Mouse (Mus musculus): ENCODE data around the gene Rnf157. TPM values are rescaled to one million over a fixed set of nuclear protein-coding genes. Genes with fewer than 3 reads are reported as not detected.

Gene Rnf157
- total RNA-seq, 1 experiment, result 3.7 TPM

DNA sequence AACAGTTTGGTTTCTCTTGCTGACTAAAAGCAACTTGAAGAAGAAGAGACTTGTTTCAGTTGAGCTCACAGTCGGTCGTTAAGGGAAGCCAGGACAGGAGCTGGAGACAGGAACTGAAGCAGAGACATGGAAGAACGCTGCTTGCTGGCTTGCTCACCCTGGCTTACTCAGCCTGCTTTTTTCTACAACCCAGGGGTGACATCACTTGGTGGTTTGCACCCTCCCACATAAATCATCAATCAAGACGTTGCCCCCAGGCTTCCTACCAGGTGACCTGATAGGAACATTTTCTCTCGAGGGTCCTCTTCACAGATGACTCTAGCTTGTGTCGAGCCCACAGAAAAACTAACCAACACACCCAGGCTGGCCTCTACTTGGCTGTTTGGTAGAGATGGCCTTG, 10.4 kb upstream of the Rnf157 start:
- peaks cover 4 to 30% of the 10 kb centered on the region in 2 experiments for H3K4me1 ChIP-seq (ENCODE audit: control insufficient read depth in 2 of 2, insufficient read depth in 2 of 2, low read length in 2 of 2, poor library complexity in 1 of 2)
- no peaks in the 10 kb centered on the region for H3K36me3 ChIP-seq (ENCODE audit: control insufficient read depth, insufficient read depth, low read length, poor library complexity, severe bottlenecking)
- TF ChIP-seq HCFC1 (IDR thresholded peaks at IDR 0.05; ENCODE audit: borderline replicate concordance, insufficient read depth, low read length) (no peak), CHD2 (IDR thresholded peaks at IDR 0.05; ENCODE audit: low read depth, low read length) (no peak), MAFK (IDR thresholded peaks at IDR 0.05; ENCODE audit: insufficient read depth, low read depth, low read length) (no peak), ZNF384 (IDR thresholded peaks at IDR 0.05; ENCODE audit: low read depth, low read length) (no peak), ZC3H11A (IDR thresholded peaks at IDR 0.05; ENCODE audit: borderline replicate concordance, low read depth, low read length) (no peak)
- H3K27ac ChIP-seq (ENCODE audit: insufficient read depth, low read depth, low read length, poor library complexity, severe bottlenecking), result peak overlapping the region; percentile 68; the same call in 1 of the 2 replicates
- H3K9ac ChIP-seq (ENCODE audit: insufficient read depth, low read depth, low read length, poor library complexity, severe bottlenecking), result no peak overlapping the region; the same call in 1 of the 2 replicates
- no peak for DNase-seq (ENCODE audit: low read depth, low spot score)
- in situ Hi-C loops (cut with MboI; ENCODE audit: low sequenced_read_pairs in 2 of 2, unreplicated experiment in 2 of 2), result no loop called here
- H3K4me3 ChIP-seq (ENCODE audit: insufficient read depth in 1 of 2, low read depth in 1 of 2, low read length in 2 of 2, poor library complexity in 1 of 2, severe bottlenecking in 1 of 2), result no peak overlapping the region
- no peaks in the 10 kb centered on the region for H3K9me3 ChIP-seq (ENCODE audit: control insufficient read depth, insufficient read depth, low read depth, low read length)

DNA sequence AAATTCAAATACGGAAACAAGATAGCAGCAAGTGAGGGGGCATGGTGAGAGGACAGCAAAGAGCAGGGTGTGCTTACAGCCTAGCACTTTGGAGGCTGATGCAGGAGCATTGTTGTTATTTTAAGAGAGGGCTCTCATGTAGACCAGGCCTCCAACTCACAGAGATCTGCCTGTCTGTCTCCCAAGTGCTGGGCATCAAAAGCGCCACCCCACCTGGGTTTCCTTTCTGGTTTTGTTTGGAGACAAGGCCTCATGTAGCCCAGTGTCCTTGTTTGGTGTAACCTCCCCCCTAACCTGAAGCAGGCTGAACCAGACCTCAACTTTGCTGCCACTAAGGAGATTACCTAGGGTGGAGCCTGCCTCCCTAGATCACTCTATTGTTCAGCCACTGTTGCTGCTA, 9.7 kb upstream of the Rnf157 start:
- Histone ChIP-seq H3K4me1 (ENCODE audit: control insufficient read depth in 2 of 2, insufficient read depth in 2 of 2, low read length in 2 of 2, poor library complexity in 1 of 2) (peaks cover 6 to 30% of the 10 kb centered on the region in 2 experiments), H3K27ac (ENCODE audit: insufficient read depth, low read depth, low read length, poor library complexity, severe bottlenecking) (peak overlapping the region; percentile 56; the same call in 1 of the 2 replicates), H3K4me3 (ENCODE audit: insufficient read depth in 1 of 2, low read depth in 1 of 2, low read length in 2 of 2, poor library complexity in 1 of 2, severe bottlenecking in 1 of 2) (no peak overlapping the region), H3K36me3 (ENCODE audit: control insufficient read depth, insufficient read depth, low read length, poor library complexity, severe bottlenecking) (no peaks in the 10 kb centered on the region), H3K9me3 (ENCODE audit: control insufficient read depth, insufficient read depth, low read depth, low read length) (no peaks in the 10 kb centered on the region), H3K9ac (ENCODE audit: insufficient read depth, low read depth, low read length, poor library complexity, severe bottlenecking) (0 out of 2 replicates have a peak overlapping the region, but pooled peaks have one; percentile 0)
- in situ Hi-C loops (cut with MboI; ENCODE audit: low sequenced_read_pairs in 2 of 2, unreplicated experiment in 2 of 2), result no loop called here
- TF ChIP-seq HCFC1 (IDR thresholded peaks at IDR 0.05; ENCODE audit: borderline replicate concordance, insufficient read depth, low read length), result no peak
- TF ChIP-seq ZC3H11A (IDR thresholded peaks at IDR 0.05; ENCODE audit: borderline replicate concordance, low read depth, low read length), result no peak
- no peak for TF ChIP-seq ZNF384 (IDR thresholded peaks at IDR 0.05; ENCODE audit: low read depth, low read length)
- no peak for DNase-seq (ENCODE audit: low read depth, low spot score)

DNA sequence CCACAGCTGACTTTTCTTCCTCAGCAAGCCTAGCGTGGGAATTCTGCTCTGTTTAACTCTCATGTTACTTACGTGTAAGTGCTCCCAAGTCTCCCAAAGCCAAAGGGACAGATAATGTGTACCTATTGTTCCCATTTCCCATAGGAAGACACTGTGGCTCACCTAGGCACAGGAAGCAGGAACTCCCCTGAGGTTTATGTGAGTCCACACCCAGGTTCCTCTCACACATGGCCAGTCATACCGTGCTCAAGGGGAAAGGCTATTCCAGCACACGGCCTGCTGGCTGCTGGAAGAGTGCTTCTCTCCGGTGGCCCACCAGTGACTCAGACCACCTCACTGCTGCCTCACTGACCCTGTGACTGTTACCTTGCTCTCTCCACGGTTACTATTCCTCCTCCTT, 8.3 kb upstream of the Rnf157 start:
- TF ChIP-seq ZC3H11A (IDR thresholded peaks at IDR 0.05; ENCODE audit: borderline replicate concordance, low read depth, low read length) (no peak), HCFC1 (IDR thresholded peaks at IDR 0.05; ENCODE audit: borderline replicate concordance, insufficient read depth, low read length) (no peak), ZNF384 (IDR thresholded peaks at IDR 0.05; ENCODE audit: low read depth, low read length) (no peak), MAFK (IDR thresholded peaks at IDR 0.05; ENCODE audit: insufficient read depth, low read depth, low read length) (no peak), CHD2 (IDR thresholded peaks at IDR 0.05; ENCODE audit: low read depth, low read length) (no peak)
- DNase-seq (ENCODE audit: low read depth, low spot score), result no peak
- no peak overlapping the region for H3K27ac ChIP-seq (ENCODE audit: insufficient read depth, low read depth, low read length, poor library complexity, severe bottlenecking)
- H3K9me3 ChIP-seq (ENCODE audit: control insufficient read depth, insufficient read depth, low read depth, low read length), result no peaks in the 10 kb centered on the region
- H3K9ac ChIP-seq (ENCODE audit: insufficient read depth, low read depth, low read length, poor library complexity, severe bottlenecking), result no peak overlapping the region
- in situ Hi-C loops (cut with MboI; ENCODE audit: low sequenced_read_pairs in 2 of 2, unreplicated experiment in 2 of 2), result no loop called here
- H3K4me3 ChIP-seq (ENCODE audit: insufficient read depth in 1 of 2, low read depth in 1 of 2, low read length in 2 of 2, poor library complexity in 1 of 2, severe bottlenecking in 1 of 2), result no peak overlapping the region
- peaks cover 6 to 32% of the 10 kb centered on the region in 2 experiments for H3K4me1 ChIP-seq (ENCODE audit: control insufficient read depth in 2 of 2, insufficient read depth in 2 of 2, low read length in 2 of 2, poor library complexity in 1 of 2)
- H3K36me3 ChIP-seq (ENCODE audit: control insufficient read depth, insufficient read depth, low read length, poor library complexity, severe bottlenecking), result no peaks in the 10 kb centered on the region

DNA sequence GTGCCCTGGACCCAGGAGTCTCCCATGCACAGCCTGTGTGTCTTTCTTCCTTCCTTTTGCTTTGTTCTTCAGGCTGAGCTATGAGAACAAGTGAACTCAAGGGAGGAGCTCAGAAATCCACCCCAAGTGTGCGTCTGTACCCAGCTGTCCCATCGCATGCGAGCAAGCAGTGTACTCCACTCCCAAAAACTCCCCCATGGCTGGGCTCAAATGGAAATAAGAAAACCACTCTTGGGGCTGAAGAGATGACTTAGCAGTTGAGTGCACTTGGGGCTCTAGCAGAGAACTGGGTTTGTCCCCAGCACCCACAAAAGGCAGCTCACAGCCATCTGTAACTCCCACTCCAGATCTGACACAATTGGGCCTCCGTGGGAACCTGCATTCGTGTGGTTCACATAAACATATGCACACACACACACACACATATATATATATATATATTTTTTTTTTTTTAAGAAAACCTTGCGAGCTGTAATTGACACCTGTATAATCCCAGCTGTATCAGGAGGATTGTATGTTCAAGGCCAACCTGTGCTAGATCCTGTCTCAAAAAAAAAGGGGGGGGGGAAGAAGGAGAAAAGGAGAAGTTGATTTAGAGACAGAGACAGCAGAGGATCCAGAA, 6.1 kb upstream of the Rnf157 start:
- no peak for DNase-seq (ENCODE audit: low read depth, low spot score)
- H3K4me1 ChIP-seq (ENCODE audit: control insufficient read depth in 2 of 2, insufficient read depth in 2 of 2, low read length in 2 of 2, poor library complexity in 1 of 2), result peaks cover 6 to 28% of the 10 kb centered on the region in 2 experiments
- H3K36me3 ChIP-seq (ENCODE audit: control insufficient read depth, insufficient read depth, low read length, poor library complexity, severe bottlenecking), result no peaks in the 10 kb centered on the region
- TF ChIP-seq MAFK (IDR thresholded peaks at IDR 0.05; ENCODE audit: insufficient read depth, low read depth, low read length), result no peak
- no peak for TF ChIP-seq ZC3H11A (IDR thresholded peaks at IDR 0.05; ENCODE audit: borderline replicate concordance, low read depth, low read length)
- no peak for TF ChIP-seq HCFC1 (IDR thresholded peaks at IDR 0.05; ENCODE audit: borderline replicate concordance, insufficient read depth, low read length)
- no peaks in the 10 kb centered on the region for H3K9me3 ChIP-seq (ENCODE audit: control insufficient read depth, insufficient read depth, low read depth, low read length)
- in situ Hi-C loops (cut with MboI; ENCODE audit: low sequenced_read_pairs in 2 of 2, unreplicated experiment in 2 of 2), result no loop called here
- no peak overlapping the region for H3K9ac ChIP-seq (ENCODE audit: insufficient read depth, low read depth, low read length, poor library complexity, severe bottlenecking)
- no peak overlapping the region for H3K4me3 ChIP-seq (ENCODE audit: insufficient read depth in 1 of 2, low read depth in 1 of 2, low read length in 2 of 2, poor library complexity in 1 of 2, severe bottlenecking in 1 of 2)
- H3K27ac ChIP-seq (ENCODE audit: insufficient read depth, low read depth, low read length, poor library complexity, severe bottlenecking), result no peak overlapping the region

Measured in ES-E14 (cell line).